Mouse (Mus musculus): ENCODE measurements around the gene Gm13691. TPM values are rescaled to one million over a fixed set of nuclear protein-coding genes. Genes with fewer than 3 reads are reported as not detected.
"Not testable (repeated sequence)": the region's sequence is repeated elsewhere in the genome, so short reads cannot be mapped to it uniquely, and the experiment has no call there.

Gm13691 gene
- not detected in 2 replicates for polyA plus RNA-seq (2015; fragmentation: Nextera tagmentation; extraction: Ambion mirVana)

DNA sequence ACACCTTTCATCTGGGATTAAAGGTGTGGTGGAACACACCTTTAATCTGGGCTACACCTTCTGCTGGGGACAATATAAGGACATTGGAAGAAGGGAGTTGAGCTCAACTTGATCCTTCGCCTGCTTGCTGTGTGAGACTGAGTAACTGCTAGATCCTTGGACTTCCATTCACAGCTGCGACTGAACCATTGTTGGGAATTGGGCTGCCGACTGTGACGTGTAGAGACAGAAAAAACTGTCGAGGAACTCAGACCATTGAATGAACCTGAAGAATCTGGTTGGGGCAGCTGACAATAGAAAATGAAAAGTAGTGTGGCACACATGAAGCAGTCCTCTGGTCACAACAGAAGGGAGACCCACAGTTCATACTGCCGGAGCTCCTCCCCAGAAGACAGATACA lies at the start of gene Gm13691:
Gene Gm13691 (plus strand): TSS at position 301 of the 400 bp plus-strand sequence.
- H3K9me3 ChIP-seq (replicated peaks); H3K4me2 ChIP-seq; H3K9ac ChIP-seq (replicated peaks); H3K27ac ChIP-seq (replicated peaks); H3K4me3 ChIP-seq (replicated peaks); H3K36me3 ChIP-seq; ATAC-seq (ENCODE audit: low FRiP score); H3K27me3 ChIP-seq (replicated peaks); H3K4me1 ChIP-seq: not testable (repeated sequence)
- WGBS = no CpG with 5 or more reads among the region's 6 CpGs

DNA sequence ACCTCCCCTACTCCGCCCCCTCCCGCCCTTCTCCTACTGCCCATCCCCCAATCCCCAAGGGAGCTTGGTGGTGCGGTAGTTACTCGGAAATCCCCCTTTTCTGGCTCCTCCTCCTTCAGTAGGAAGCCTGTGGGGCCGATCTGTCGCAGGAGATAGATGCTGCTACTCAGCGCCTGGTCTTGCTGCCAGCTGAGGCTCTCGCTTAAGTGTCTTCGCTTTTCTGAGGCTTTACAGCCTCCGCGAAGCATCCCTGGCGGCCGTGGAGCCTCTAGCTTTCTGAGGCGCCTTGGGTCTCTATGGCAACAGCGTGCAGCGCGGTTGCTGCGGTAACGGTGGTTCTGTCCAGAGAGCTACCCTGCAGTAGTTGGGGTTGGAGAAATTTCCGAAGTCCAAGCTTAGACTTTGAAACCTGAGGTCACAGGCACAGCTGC lies 49.4 kb upstream of the Gm13691 start, which contains the start of gene Zswim2:
Gene Zswim2 (minus strand): TSS at position 298 of the 431 bp plus-strand sequence.
- Histone ChIP-seq H3K4me1 (peaks cover 11% of the 10 kb centered on the region), H3K27me3 (replicated peaks) (no peaks in the 10 kb centered on the region), H3K9ac (replicated peaks) (peak within 1 kb of the TSS; percentile 38; the same call in 1 of the 2 replicates), H3K4me2 (peak within 1 kb of the TSS; percentile 74), H3K4me3 (replicated peaks) (peak within 1 kb of the TSS; percentile 43), H3K36me3 (no peaks in the 10 kb centered on the region), H3K9me3 (replicated peaks) (no peaks in the 10 kb centered on the region), H3K27ac (replicated peaks) (peak within 1 kb of the TSS; percentile 56)
- under 1% methylated on average over 20 of the region's 20 CpGs for WGBS
- peak; percentile 99 for ATAC-seq (ENCODE audit: low FRiP score)

DNA sequence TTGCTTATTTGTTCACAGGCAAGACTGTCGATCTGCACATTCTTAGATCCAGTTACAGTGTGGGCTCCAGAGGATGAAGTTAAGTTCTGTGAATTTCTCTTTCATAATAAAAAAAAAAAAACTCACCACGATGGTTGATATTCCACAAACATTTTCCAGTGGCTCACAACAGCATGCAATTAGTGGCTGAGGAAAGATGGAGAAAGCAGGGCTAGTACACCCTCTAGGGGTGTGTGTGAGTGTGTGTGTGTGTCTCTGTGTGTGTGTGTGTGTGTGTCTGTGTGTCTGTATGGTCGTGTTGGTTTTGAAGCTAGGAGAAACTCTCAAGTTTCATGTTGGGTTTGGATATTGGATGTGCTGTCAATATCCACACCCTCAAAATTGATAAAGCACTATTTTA lies 49.0 kb upstream of the Gm13691 start:
- peak; percentile 48; the same call in 1 of the 2 replicates for ATAC-seq (ENCODE audit: low FRiP score)
- Histone ChIP-seq H3K9me3 (replicated peaks) (no peaks in the 10 kb centered on the region), H3K4me1 (peaks cover 11% of the 10 kb centered on the region), H3K27ac (replicated peaks) (no peak overlapping the region), H3K4me3 (replicated peaks) (peak overlapping the region; percentile 43), H3K4me2 (peak overlapping the region; percentile 74), H3K36me3 (no peaks in the 10 kb centered on the region), H3K27me3 (replicated peaks) (no peaks in the 10 kb centered on the region), H3K9ac (replicated peaks) (0 out of 2 replicates have a peak overlapping the region, but pooled peaks have one; percentile 38)
- 38% methylated on average over 3 of the region's 3 CpGs for WGBS

DNA sequence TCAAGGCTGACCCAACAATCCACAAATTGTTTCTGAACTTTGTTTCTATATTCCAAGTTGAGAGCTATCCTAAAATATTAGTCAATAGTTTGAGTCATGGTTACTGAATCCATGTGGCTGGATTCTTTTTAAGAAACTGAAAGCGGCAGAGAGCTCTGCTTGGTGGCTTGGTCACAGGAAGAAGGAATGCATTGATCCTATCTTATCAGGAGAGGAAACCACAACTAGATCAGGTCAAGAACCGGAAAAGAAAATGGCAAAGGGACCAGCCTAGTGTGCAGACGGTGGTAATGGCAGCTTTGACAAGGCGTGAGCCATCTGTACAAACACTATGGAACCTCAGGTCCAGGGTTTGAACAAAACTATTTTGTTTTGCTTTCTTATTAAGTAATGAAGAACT lies 48.6 kb upstream of the Gm13691 start:
- Histone ChIP-seq H3K4me1 (peaks cover 11% of the 10 kb centered on the region), H3K9ac (replicated peaks) (no peak overlapping the region), H3K9me3 (replicated peaks) (no peaks in the 10 kb centered on the region), H3K27ac (replicated peaks) (no peak overlapping the region), H3K27me3 (replicated peaks) (no peaks in the 10 kb centered on the region), H3K4me3 (replicated peaks) (no peak overlapping the region), H3K4me2 (no peak overlapping the region), H3K36me3 (no peaks in the 10 kb centered on the region)
- WGBS = 77% methylated on average over 4 of the region's 4 CpGs
- ATAC-seq (ENCODE audit: low FRiP score) = no peak

DNA sequence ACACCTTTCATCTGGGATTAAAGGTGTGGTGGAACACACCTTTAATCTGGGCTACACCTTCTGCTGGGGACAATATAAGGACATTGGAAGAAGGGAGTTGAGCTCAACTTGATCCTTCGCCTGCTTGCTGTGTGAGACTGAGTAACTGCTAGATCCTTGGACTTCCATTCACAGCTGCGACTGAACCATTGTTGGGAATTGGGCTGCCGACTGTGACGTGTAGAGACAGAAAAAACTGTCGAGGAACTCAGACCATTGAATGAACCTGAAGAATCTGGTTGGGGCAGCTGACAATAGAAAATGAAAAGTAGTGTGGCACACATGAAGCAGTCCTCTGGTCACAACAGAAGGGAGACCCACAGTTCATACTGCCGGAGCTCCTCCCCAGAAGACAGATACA lies 35.0 kb upstream of the Gm13691 start, which contains the start of gene Gm13698:
Gene Gm13698 (plus strand): TSS at position 301 of the 400 bp plus-strand sequence.
- H3K9me3 ChIP-seq (replicated peaks); H3K4me2 ChIP-seq; H3K36me3 ChIP-seq; H3K9ac ChIP-seq (replicated peaks); H3K4me3 ChIP-seq (replicated peaks); H3K27ac ChIP-seq (replicated peaks); H3K4me1 ChIP-seq; H3K27me3 ChIP-seq (replicated peaks); ATAC-seq (ENCODE audit: low FRiP score): not testable (repeated sequence)
- WGBS = no CpG with 5 or more reads among the region's 6 CpGs

DNA sequence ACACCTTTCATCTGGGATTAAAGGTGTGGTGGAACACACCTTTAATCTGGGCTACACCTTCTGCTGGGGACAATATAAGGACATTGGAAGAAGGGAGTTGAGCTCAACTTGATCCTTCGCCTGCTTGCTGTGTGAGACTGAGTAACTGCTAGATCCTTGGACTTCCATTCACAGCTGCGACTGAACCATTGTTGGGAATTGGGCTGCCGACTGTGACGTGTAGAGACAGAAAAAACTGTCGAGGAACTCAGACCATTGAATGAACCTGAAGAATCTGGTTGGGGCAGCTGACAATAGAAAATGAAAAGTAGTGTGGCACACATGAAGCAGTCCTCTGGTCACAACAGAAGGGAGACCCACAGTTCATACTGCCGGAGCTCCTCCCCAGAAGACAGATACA lies 29.1 kb upstream of the Gm13691 start, which contains the start of gene Gm13693:
Gene Gm13693 (plus strand): TSS at position 301 of the 400 bp plus-strand sequence.
- WGBS = no CpG with 5 or more reads among the region's 6 CpGs
- not testable (repeated sequence) for H3K4me1 ChIP-seq; H3K27me3 ChIP-seq (replicated peaks); H3K4me2 ChIP-seq; H3K27ac ChIP-seq (replicated peaks); H3K9ac ChIP-seq (replicated peaks); H3K9me3 ChIP-seq (replicated peaks); H3K4me3 ChIP-seq (replicated peaks); H3K36me3 ChIP-seq; ATAC-seq (ENCODE audit: low FRiP score)

DNA sequence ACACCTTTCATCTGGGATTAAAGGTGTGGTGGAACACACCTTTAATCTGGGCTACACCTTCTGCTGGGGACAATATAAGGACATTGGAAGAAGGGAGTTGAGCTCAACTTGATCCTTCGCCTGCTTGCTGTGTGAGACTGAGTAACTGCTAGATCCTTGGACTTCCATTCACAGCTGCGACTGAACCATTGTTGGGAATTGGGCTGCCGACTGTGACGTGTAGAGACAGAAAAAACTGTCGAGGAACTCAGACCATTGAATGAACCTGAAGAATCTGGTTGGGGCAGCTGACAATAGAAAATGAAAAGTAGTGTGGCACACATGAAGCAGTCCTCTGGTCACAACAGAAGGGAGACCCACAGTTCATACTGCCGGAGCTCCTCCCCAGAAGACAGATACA lies 23.3 kb upstream of the Gm13691 start, which contains the start of gene Gm13695:
Gene Gm13695 (plus strand): TSS at position 301 of the 400 bp plus-strand sequence.
- not testable (repeated sequence) for H3K4me3 ChIP-seq (replicated peaks); H3K4me2 ChIP-seq; H3K27ac ChIP-seq (replicated peaks); H3K9me3 ChIP-seq (replicated peaks); H3K27me3 ChIP-seq (replicated peaks); ATAC-seq (ENCODE audit: low FRiP score); H3K9ac ChIP-seq (replicated peaks); H3K4me1 ChIP-seq; H3K36me3 ChIP-seq
- no CpG with 5 or more reads among the region's 6 CpGs for WGBS

DNA sequence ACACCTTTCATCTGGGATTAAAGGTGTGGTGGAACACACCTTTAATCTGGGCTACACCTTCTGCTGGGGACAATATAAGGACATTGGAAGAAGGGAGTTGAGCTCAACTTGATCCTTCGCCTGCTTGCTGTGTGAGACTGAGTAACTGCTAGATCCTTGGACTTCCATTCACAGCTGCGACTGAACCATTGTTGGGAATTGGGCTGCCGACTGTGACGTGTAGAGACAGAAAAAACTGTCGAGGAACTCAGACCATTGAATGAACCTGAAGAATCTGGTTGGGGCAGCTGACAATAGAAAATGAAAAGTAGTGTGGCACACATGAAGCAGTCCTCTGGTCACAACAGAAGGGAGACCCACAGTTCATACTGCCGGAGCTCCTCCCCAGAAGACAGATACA lies 17.5 kb upstream of the Gm13691 start, which contains the start of gene Gm13696:
Gene Gm13696 (plus strand): TSS at position 301 of the 400 bp plus-strand sequence.
- WGBS = no CpG with 5 or more reads among the region's 6 CpGs
- not testable (repeated sequence) for H3K9ac ChIP-seq (replicated peaks); H3K9me3 ChIP-seq (replicated peaks); H3K4me3 ChIP-seq (replicated peaks); H3K36me3 ChIP-seq; H3K27me3 ChIP-seq (replicated peaks); ATAC-seq (ENCODE audit: low FRiP score); H3K4me1 ChIP-seq; H3K27ac ChIP-seq (replicated peaks); H3K4me2 ChIP-seq

DNA sequence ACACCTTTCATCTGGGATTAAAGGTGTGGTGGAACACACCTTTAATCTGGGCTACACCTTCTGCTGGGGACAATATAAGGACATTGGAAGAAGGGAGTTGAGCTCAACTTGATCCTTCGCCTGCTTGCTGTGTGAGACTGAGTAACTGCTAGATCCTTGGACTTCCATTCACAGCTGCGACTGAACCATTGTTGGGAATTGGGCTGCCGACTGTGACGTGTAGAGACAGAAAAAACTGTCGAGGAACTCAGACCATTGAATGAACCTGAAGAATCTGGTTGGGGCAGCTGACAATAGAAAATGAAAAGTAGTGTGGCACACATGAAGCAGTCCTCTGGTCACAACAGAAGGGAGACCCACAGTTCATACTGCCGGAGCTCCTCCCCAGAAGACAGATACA lies 11.7 kb upstream of the Gm13691 start, which contains the start of gene Gm13694:
Gene Gm13694 (plus strand): TSS at position 301 of the 400 bp plus-strand sequence.
- no CpG with 5 or more reads among the region's 6 CpGs for WGBS
- H3K27me3 ChIP-seq (replicated peaks); H3K36me3 ChIP-seq; H3K4me2 ChIP-seq; H3K9me3 ChIP-seq (replicated peaks); H3K4me3 ChIP-seq (replicated peaks); H3K9ac ChIP-seq (replicated peaks); ATAC-seq (ENCODE audit: low FRiP score); H3K4me1 ChIP-seq; H3K27ac ChIP-seq (replicated peaks): not testable (repeated sequence)

DNA sequence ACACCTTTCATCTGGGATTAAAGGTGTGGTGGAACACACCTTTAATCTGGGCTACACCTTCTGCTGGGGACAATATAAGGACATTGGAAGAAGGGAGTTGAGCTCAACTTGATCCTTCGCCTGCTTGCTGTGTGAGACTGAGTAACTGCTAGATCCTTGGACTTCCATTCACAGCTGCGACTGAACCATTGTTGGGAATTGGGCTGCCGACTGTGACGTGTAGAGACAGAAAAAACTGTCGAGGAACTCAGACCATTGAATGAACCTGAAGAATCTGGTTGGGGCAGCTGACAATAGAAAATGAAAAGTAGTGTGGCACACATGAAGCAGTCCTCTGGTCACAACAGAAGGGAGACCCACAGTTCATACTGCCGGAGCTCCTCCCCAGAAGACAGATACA lies 5.9 kb upstream of the Gm13691 start, which contains the start of gene Gm13697:
Gene Gm13697 (plus strand): TSS at position 301 of the 400 bp plus-strand sequence.
- H3K27me3 ChIP-seq (replicated peaks) = not testable (repeated sequence)

DNA sequence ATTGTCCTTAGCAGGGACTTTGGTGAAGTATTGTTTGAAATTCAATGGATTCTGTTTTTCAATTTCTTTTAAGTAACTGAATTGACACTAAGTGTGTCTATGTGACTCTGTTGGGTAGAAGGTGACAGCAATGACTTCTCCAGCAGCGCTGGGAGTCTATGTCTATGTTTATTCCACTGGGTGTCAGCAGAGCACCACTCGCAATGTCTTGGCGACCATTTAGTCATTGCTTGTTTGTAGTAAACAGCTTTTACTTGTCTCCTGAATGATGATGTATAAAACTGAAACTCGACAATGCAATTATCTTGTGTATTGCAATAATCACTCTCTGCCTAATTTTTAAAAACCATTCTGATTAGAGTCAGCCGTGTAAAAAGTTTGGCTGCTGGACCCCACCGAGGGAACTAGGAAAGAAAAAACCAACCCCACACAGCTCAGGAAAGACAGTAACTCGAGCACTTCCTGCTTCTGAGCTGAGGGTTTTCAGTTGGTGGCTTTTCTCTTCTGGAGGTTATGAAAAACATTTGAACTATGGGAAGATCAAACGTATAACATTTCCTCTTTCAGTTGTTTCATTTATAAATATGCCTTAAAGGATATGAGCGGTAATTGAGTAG lies 3.4 kb downstream of the Gm13691 start:
- 61% methylated on average over 7 of the region's 9 CpGs for WGBS

More for the DNA sequence above, 5.9 kb upstream of the Gm13691 start, which contains the start of gene Gm13697:
- H3K4me3 ChIP-seq (replicated peaks); H3K27ac ChIP-seq (replicated peaks); H3K9me3 ChIP-seq (replicated peaks); H3K4me1 ChIP-seq; H3K9ac ChIP-seq (replicated peaks); ATAC-seq (ENCODE audit: low FRiP score); H3K36me3 ChIP-seq; H3K4me2 ChIP-seq: not testable (repeated sequence)
- WGBS = no CpG with 5 or more reads among the region's 6 CpGs

DNA sequence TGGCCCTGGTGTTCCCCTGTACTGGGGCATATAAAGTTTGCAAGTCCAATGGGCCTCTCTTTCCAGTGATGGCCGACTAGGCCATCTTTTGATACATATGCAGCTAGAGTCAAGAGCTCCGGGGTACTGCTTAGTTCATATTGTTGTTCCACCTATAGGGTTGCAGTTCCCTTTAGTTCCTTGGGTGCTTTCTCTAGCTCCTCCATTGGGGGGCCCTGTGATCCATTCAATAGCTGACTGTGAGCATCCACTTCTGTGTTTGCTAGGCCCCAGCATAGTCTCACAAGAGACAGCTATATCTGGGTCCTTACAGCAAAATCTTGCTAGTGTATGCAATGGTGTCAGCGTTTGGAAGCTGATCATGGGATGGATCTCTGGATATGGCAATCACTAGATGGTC lies 4.2 kb downstream of the Gm13691 start:
- H3K27me3 ChIP-seq (replicated peaks); H3K4me3 ChIP-seq (replicated peaks); H3K4me2 ChIP-seq; H3K9ac ChIP-seq (replicated peaks); H3K9me3 ChIP-seq (replicated peaks); H3K4me1 ChIP-seq; H3K27ac ChIP-seq (replicated peaks); ATAC-seq (ENCODE audit: low FRiP score); H3K36me3 ChIP-seq: not testable (repeated sequence)
- WGBS = 86% methylated on average over 1 of the region's 3 CpGs

More for the DNA sequence above, 3.4 kb downstream of the Gm13691 start:
- not testable (repeated sequence) for H3K36me3 ChIP-seq; H3K9ac ChIP-seq (replicated peaks); H3K27me3 ChIP-seq (replicated peaks); H3K4me1 ChIP-seq; H3K4me3 ChIP-seq (replicated peaks); ATAC-seq (ENCODE audit: low FRiP score); H3K4me2 ChIP-seq; H3K9me3 ChIP-seq (replicated peaks); H3K27ac ChIP-seq (replicated peaks)
